Mouse (Mus musculus) small intestine, adult 2 months (tissue): Measurements from ENCODE around the gene Saysd1.

Source experiments
- CTCF ChIP-seq: fragments of 200-500 bp; IDR thresholded peaks from 2 replicates; pipeline ENCODE4 v1.5.1; 2012; ENCODE audit warnings: low read depth, mild to moderate bottlenecking, control low read depth, inconsistent platforms, low read length, moderate library complexity, mixed read lengths; ENCODE audit not compliant: insufficient replicate concordance, insufficient read length; ENCODE audit errors: extremely low read depth
- POLR2A ChIP-seq: fragments of 200-500 bp; IDR thresholded peaks from 2 replicates; pipeline ENCODE4 v1.6.1; 2012; ENCODE audit warnings: low read depth, mild to moderate bottlenecking, control low read depth, inconsistent platforms, low read length, moderate library complexity

GRCm38 (mm10) chr14:20120012-20120411, 18.3 kb downstream of the Saysd1 start:
- TF ChIP-seq CTCF, result no peak
- no peak for TF ChIP-seq POLR2A
